Mouse (Mus musculus) ovary, postnatal 10 days (tissue): ENCODE data around the gene Col1a2.

Experiments
- DNase-seq: peaks from one replicate; pipeline ENCODE4 v3.0.0; 2022; ENCODE audit warnings: low spot score

Col1a2 gene

DNA sequence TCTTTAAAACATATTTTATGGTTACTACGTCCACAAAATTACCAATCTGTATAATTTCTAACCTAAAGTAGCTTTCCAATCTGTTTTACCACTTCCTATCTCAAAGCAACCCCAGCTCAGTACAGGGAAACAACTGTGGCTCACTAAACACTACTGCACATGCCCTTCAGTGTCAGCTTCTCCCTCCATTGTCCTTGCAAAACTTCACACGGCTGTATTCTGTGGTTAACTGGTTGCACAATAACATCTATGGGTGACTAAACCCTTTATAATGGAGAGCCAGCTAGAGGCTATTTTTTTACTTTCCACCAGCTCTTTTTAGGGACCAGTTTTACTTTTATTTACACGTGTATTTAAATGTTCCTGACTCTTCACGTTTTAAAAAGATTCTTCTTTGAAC, 83.3 kb downstream of the Col1a2 start:
- DNase-seq, result no peak

DNA sequence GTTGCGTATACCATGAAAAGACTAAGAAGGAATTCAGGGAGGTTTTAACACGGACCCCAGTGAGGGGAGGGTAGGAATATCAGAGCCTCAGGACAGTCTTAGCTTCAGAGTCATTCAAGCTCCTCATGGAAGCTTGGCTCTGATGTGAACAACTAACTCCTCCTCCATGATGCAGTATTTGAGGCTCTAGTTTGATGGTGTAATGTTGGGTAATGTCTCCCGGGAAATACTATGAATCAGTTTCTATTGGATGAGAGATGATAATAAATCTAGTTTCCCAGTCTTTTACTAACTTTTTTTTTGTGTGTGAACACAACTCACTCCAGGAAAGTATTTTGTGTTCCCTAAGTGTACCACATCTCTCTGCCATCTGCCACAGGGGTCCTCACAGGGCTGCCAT, 84.1 kb downstream of the Col1a2 start:
- no peak for DNase-seq

DNA sequence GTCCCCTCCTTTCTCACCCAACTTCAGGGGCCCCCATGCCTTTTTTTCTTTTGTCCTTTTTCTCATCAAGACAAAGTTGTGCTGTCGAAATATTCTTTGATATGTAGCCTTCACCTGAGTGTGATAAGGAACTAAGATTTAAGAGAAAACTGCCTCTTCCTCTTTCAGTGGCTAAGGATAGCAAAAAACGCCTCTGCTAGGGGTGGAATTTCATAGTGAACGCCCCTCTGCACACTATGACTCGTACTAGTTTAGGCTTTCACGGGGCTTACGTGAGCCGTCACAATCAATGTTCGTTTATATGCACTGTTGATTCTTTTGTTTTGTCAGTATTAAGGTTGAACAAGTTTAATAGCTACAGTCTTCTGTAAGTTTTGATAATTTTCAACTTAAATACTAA, 85.5 kb downstream of the Col1a2 start:
- no peak for DNase-seq
